7 mouse cellular contexts compared by ENCODE assay signal in the genomic region with DNA sequence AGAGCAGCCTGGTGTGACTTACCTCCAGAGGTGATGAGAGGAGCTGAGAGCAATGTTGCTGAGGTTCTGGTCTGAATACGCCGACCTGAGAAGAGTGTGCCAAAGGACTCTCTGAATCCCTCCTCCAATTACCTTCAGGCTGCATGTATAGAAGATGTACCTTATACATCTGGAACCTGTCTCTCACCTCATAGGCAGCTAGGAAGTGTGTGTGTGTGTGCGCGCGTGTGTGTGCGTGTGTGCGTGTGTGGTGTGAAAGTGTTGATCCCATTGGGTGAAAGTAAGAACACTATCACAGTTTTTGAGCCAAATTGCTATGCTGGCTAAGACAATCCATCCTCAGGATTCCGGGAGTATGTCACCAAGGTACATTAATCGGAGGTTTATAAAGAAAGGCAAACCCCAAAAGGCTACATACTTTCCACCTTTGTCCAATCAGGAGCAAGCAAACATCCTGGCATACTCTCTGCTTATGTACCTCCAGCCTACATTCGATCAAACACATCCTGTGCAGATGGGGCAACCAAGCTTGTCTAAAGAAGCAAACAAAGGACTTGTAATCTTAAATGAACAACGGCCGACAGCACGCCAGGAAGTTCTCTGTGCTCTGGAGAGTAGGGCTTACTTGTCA. TPM values are rescaled to one million over a fixed set of nuclear protein-coding genes. Genes with fewer than 3 reads are reported as not detected.
A peak's percentile ranks its signal among the peaks of the same experiment; 100 is the strongest.
DNase-seq lines count a peak whose midpoint lies in the region; ATAC-seq and TF ChIP-seq lines count a peak whose summit lies in the region.

A gene (minus strand): TSS at position 508 of the 631 bp plus-strand sequence.

- no peak for TF ChIP-seq CTCF in hindbrain, postnatal 0 days (IDR thresholded peaks at IDR 0.05; ENCODE audit: low read depth)
- TF ChIP-seq CTCF in lung, postnatal 0 days (IDR thresholded peaks at IDR 0.05) = no peak

- no peak within 1 kb of the TSS for H3K9ac ChIP-seq in hindbrain, postnatal 0 days (replicated peaks; ENCODE audit: low read length)
- H3K9ac ChIP-seq in lung, postnatal 0 days (replicated peaks; ENCODE audit: low read depth) = no peak within 1 kb of the TSS
- no peak within 1 kb of the TSS for H3K9ac ChIP-seq in stomach, embryonic 16.5 days (ENCODE audit: low read length)

- no peak within 1 kb of the TSS for H3K4me2 ChIP-seq in hindbrain, postnatal 0 days (ENCODE audit: low read depth, low read length)
- H3K4me2 ChIP-seq in lung, postnatal 0 days (replicated peaks; ENCODE audit: low read depth, low read length) = no peak within 1 kb of the TSS
- no peak within 1 kb of the TSS for H3K4me2 ChIP-seq in stomach, embryonic 16.5 days (ENCODE audit: low read depth, low read length)

- WGBS in hindbrain, postnatal 0 days = 85% methylated on average over 13 of the region's 13 CpGs
- 58% methylated on average over 13 of the region's 13 CpGs for WGBS in lung, postnatal 0 days
- 58% methylated on average over 13 of the region's 13 CpGs for WGBS in stomach, embryonic 16.5 days

- DNase-seq in CD4-positive, CD25-positive, alpha-beta regulatory T cell, adult 2 months (ENCODE audit: low read depth, low spot score) = peak; percentile 88
- no peak for DNase-seq in gastrocnemius, postnatal 10 days
- DNase-seq in hindbrain, postnatal 0 days (ENCODE audit: low spot score) = no peak
- DNase-seq in lung, postnatal 0 days (ENCODE audit: low spot score) = peak; percentile 42
- no peak for DNase-seq in ovary, postnatal 36 days (ENCODE audit: low spot score)

- H3K27ac ChIP-seq in hindbrain, postnatal 0 days = no peak within 1 kb of the TSS
- H3K27ac ChIP-seq in lung, postnatal 0 days (ENCODE audit: low read length) = no peak within 1 kb of the TSS
- H3K27ac ChIP-seq in stomach, embryonic 16.5 days (ENCODE audit: low read length) = peak within 1 kb of the TSS; percentile 6; the same call in 1 of the 2 replicates

- H3K27me3 ChIP-seq in hindbrain, postnatal 0 days (ENCODE audit: insufficient read depth, low read length) = no peaks in the 10 kb centered on the region
- no peaks in the 10 kb centered on the region for H3K27me3 ChIP-seq in lung, postnatal 0 days (replicated peaks; ENCODE audit: insufficient read depth, low read length)
- no peaks in the 10 kb centered on the region for H3K27me3 ChIP-seq in stomach, embryonic 16.5 days (ENCODE audit: control insufficient read depth, insufficient read depth, low read length)

- peak; percentile 76 for ATAC-seq in activated CD4-positive, CD25-positive, alpha-beta regulatory T cell, adult 4 months
- no peak for ATAC-seq in hindbrain, postnatal 0 days
- no peak for ATAC-seq in lung, postnatal 0 days
- ATAC-seq in stomach, embryonic 16.5 days (ENCODE audit: insufficient read depth, low FRiP score) = no peak

- 0 out of 2 replicates have a peak, but pooled peaks cover 4% of the 10 kb centered on the region for H3K9me3 ChIP-seq in hindbrain, postnatal 0 days (ENCODE audit: low read length)
- no peaks in the 10 kb centered on the region for H3K9me3 ChIP-seq in lung, postnatal 0 days (ENCODE audit: low read length)
- H3K9me3 ChIP-seq in stomach, embryonic 16.5 days (replicated peaks; ENCODE audit: control insufficient read depth, low read length) = no peaks in the 10 kb centered on the region

- H3K4me3 ChIP-seq in hindbrain, postnatal 0 days (ENCODE audit: low read length) = no peak within 1 kb of the TSS
- no peak within 1 kb of the TSS for H3K4me3 ChIP-seq in lung, postnatal 0 days (ENCODE audit: low read depth, low read length)
- H3K4me3 ChIP-seq in stomach, embryonic 16.5 days (replicated peaks; ENCODE audit: low read length) = no peak within 1 kb of the TSS

- H3K36me3 ChIP-seq in hindbrain, postnatal 0 days (ENCODE audit: insufficient read depth, low read length) = no peaks in the 10 kb centered on the region
- H3K36me3 ChIP-seq in lung, postnatal 0 days (ENCODE audit: insufficient read depth, low read length) = no peaks in the 10 kb centered on the region
- no peaks in the 10 kb centered on the region for H3K36me3 ChIP-seq in stomach, embryonic 16.5 days (ENCODE audit: control insufficient read depth, insufficient read depth, low read length)

- TF ChIP-seq EP300 in lung, postnatal 0 days (IDR thresholded peaks at IDR 0.05) = no peak

- no peaks in the 10 kb centered on the region for H3K4me1 ChIP-seq in hindbrain, postnatal 0 days (ENCODE audit: insufficient read depth, low read length)
- no peaks in the 10 kb centered on the region for H3K4me1 ChIP-seq in lung, postnatal 0 days (ENCODE audit: insufficient read depth, low read depth, low read length)
- 0 out of 2 replicates have a peak, but pooled peaks cover 3% of the 10 kb centered on the region for H3K4me1 ChIP-seq in stomach, embryonic 16.5 days (ENCODE audit: control insufficient read depth, insufficient read depth, low read length)

RNA-seq across cellular contexts. Expression of the gene that starts here (rescaled TPM):
- polyA plus RNA-seq in activated CD4-positive, CD25-positive, alpha-beta regulatory T cell, adult 4 months (2017; shearing (Covaris generic)) = 100 to 1,000 TPM; 102 TPM
- total RNA-seq in gastrocnemius, postnatal 10 days (2021) = 100 to 1,000 TPM; 104 to 118 TPM
- 19.2 and 20.1 TPM in 2 replicates for total RNA-seq in hindbrain, postnatal 0 days (2014; rRNA removed)
- 10.9 and 11.2 TPM in 2 replicates for polyA plus RNA-seq in hindbrain, postnatal 0 days (2015; fragmentation: Nextera tagmentation; extraction: Ambion mirVana)
- polyA plus RNA-seq in lung, postnatal 0 days (2015; fragmentation: Nextera tagmentation; extraction: Ambion mirVana) = 163 and 172 TPM in 2 replicates
- 51.7 and 55.0 TPM in 2 replicates for polyA plus RNA-seq in stomach, embryonic 16.5 days (2015; fragmentation: Nextera tagmentation; extraction: Ambion mirVana)

Comparison
In these comparisons a context has a peak if more than half of its experiments do, and no peak if none do; other contexts are left out.
1. DNase-seq: peak in CD4-positive, CD25-positive, alpha-beta regulatory T cell, adult 2 months (single experiment) and lung, postnatal 0 days (single experiment); none in gastrocnemius, postnatal 10 days (single experiment), hindbrain, postnatal 0 days (single experiment) and ovary, postnatal 36 days (single experiment).